Mouse (Mus musculus) stomach, postnatal 0 days (tissue): ENCODE results near the gene Alg1. TPM values are rescaled to one million over a fixed set of nuclear protein-coding genes. Genes with fewer than 3 reads are reported as not detected.
"Not testable (repeated sequence)": the region's sequence is repeated elsewhere in the genome, so short reads cannot be mapped to it uniquely, and the experiment has no call there.

Source experiments
- ATAC-seq: fragments of 200-750 bp; cut with Nextera tagmentation; 2 replicates; pipeline ENCODE4 v1.8.0; 2017; ENCODE audit not compliant: low FRiP score, low TSS enrichment
- DNase-seq: peaks from one replicate; pipeline ENCODE4 v3.0.0-alpha.2; 2016; ENCODE audit warnings: low spot score
- H3K27ac ChIP-seq: fragments of 300-500 bp; sonication (generic); replicated peaks from 2 replicates; pipeline ENCODE4 v1.5.1; 2014; ENCODE audit warnings: mild to moderate bottlenecking, control low read depth
- H3K27me3 ChIP-seq: fragments of 300-500 bp; sonication (generic); 2 replicates; pipeline ENCODE4 v1.6.1; 2014; ENCODE audit warnings: low read length; ENCODE audit not compliant: control insufficient read depth, insufficient read depth
- H3K36me3 ChIP-seq: fragments of 300-500 bp; sonication (generic); 2 replicates; pipeline ENCODE4 v1.6.1; 2014; ENCODE audit warnings: low read length, mixed read lengths; ENCODE audit not compliant: control insufficient read depth, insufficient read depth
- H3K4me1 ChIP-seq: fragments of 300-500 bp; sonication (generic); replicated peaks from 2 replicates; pipeline ENCODE4 v1.6.1; 2014; ENCODE audit warnings: antibody characterized with exemption; ENCODE audit not compliant: control insufficient read depth, insufficient read depth
- H3K4me2 ChIP-seq: fragments of 300-500 bp; sonication (generic); replicated peaks from 2 replicates; pipeline ENCODE4 v1.6.1; 2014; ENCODE audit warnings: low read depth, mild to moderate bottlenecking, control low read depth, moderate library complexity
- H3K4me3 ChIP-seq: fragments of 300-500 bp; sonication (generic); 2 replicates; pipeline ENCODE4 v1.5.1; 2014; ENCODE audit warnings: low read depth, low read length, control low read depth
- H3K9ac ChIP-seq: fragments of 300-500 bp; sonication (generic); 2 replicates; pipeline ENCODE4 v1.6.1; 2014; ENCODE audit warnings: mild to moderate bottlenecking, low read length, control low read depth, mixed read lengths
- H3K9me3 ChIP-seq: fragments of 300-500 bp; sonication (generic); 2 replicates; pipeline ENCODE4 v1.6.1; 2016; ENCODE audit warnings: low read length; ENCODE audit not compliant: control insufficient read depth
- CTCF ChIP-seq: IDR thresholded peaks from 2 replicates; pipeline ENCODE4 v1.5.1; 2016; ENCODE audit warnings: antibody characterized with exemption, low read depth, mild to moderate bottlenecking, moderate library complexity
- EP300 ChIP-seq: optimal IDR thresholded peaks from 2 replicates; pipeline ENCODE3; 2016; ENCODE audit warnings: antibody characterized with exemption
- WGBS: fragments of 180-500 bp; shearing (Covaris S2); extraction: QIAGEN DNeasy Blood & Tissue Kit; methylation state at CpG from one replicate; pipeline ENCODE4 v1.1.7; 2014; 5-methylcytosine and 5-hydroxymethylcytosine counted together
- polyA plus RNA-seq: library from polyadenylated mRNA; unstranded; fragments of >200 nt; fragmentation: Nextera tagmentation; extraction: Ambion mirVana; gene quantifications from 2 replicates; pipeline ENCODE4 v1.2.1, GENCODE M21; 2015

The Alg1 gene
- polyA plus RNA-seq, 1 experiment from 2014 or later = 23.0 TPM

DNA sequence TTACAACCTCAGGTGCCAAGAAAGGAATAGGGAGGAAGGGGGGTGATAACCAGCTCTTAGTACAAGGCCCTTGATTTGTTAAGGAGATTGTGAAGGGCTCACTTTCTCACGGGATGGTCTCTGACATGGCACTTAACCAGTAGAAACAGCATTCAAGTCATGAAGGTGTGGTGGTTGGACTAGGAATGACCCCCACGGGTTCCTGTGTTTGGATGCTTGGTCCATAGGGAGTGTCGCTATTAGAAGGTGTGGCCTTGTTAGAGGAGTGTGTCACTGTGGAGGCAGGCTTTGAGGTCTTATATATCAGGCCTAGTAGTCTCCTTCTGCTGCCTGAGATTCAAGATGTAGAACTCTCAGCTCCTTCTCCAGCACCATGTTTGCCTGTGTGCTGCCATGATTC lies 5.3 kb upstream of the Alg1 start:
- not testable (repeated sequence) for H3K9me3 ChIP-seq, H3K27me3 ChIP-seq, H3K4me3 ChIP-seq, DNase-seq, H3K9ac ChIP-seq, H3K36me3 ChIP-seq, H3K27ac ChIP-seq, H3K4me1 ChIP-seq, H3K4me2 ChIP-seq
- 72% methylated on average over 3 of the region's 3 CpGs for WGBS
- ATAC-seq = peak; percentile 63; the same call in 1 of the 2 replicates

DNA sequence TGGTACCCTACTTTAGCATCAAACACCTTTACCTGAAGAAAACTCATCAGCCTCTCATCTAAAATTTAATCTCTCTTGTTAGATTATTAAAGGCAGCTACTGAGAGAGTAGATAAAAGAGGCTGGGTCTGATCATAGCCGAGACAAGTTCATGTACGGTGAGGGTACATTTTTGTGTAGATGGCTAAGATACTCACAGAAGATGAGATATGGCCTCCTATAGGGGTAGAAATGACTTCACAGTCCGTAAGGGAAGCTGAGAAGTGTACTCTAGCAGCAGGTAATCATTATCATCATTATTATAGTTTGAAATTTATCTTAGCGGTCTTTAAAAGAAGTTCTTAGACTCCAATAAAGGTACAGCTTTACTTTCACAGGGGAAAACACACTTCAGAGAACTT lies 439 bp upstream of the Alg1 start:
- no peak overlapping the region for H3K27ac ChIP-seq
- DNase-seq (no peak), ATAC-seq (peak; percentile 12)
- H3K9ac ChIP-seq = no peak overlapping the region
- peak overlapping the region; percentile 91; the same call in 1 of the 2 replicates for H3K4me3 ChIP-seq
- TF ChIP-seq EP300 (no peak), CTCF (no peak)
- H3K36me3 ChIP-seq = no peaks in the 10 kb centered on the region
- H3K4me2 ChIP-seq = no peak overlapping the region; the same call in 1 of the 2 replicates
- 65% methylated on average over 4 of the region's 4 CpGs for WGBS
- H3K9me3 ChIP-seq = no peaks in the 10 kb centered on the region
- no peaks in the 10 kb centered on the region for H3K27me3 ChIP-seq
- H3K4me1 ChIP-seq = peaks cover 2% of the 10 kb centered on the region; the same call in 1 of the 2 replicates

DNA sequence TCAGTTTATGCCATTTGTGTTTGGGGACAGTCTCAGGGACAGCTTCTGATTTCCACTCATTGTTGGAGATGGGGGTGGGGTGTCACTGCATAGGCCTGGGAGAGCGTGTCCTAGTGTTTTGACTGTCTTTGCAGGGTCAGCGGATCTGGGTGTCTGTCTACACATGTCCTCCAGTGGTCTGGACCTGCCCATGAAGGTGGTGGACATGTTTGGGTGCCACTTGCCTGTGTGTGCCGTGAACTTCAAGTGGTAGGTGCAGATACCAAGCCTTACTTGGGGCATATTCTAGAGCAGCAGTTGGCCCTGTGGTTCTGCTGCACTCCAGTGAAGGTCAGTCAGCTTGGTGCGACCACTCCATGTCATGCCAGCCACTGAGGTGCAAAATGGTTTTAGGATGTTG lies 8.9 kb downstream of the Alg1 start:
- TF ChIP-seq EP300 = no peak
- no peak for TF ChIP-seq CTCF
- Histone ChIP-seq H3K4me1 (no peaks in the 10 kb centered on the region), H3K27ac (no peak overlapping the region), H3K9ac (no peak overlapping the region), H3K36me3 (peaks cover 23% of the 10 kb centered on the region; the same call in 1 of the 2 replicates), H3K9me3 (no peaks in the 10 kb centered on the region), H3K27me3 (no peaks in the 10 kb centered on the region), H3K4me3 (no peak overlapping the region), H3K4me2 (no peak overlapping the region)
- 91% methylated on average over 4 of the region's 4 CpGs for WGBS
- ATAC-seq (no peak), DNase-seq (no peak)

DNA sequence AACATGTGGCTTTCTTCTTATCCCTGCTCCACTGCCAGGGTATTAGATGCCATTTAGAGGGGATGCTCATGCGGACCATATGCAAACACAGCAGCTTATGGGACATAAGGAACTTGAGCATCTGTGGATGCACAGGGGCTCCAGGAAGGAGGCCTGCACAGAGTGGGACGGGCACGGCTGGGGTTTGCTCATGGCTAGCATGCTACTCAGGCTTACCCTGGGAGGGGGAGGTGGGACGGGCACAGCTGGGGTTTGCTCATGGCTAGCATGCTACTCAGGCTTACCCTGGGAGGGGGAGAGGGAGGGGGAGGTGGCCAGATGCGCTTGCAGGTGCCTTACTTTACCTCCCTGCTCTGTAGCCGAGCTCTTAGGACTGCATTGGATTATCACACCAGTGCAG lies 9.5 kb downstream of the Alg1 start:
- H3K36me3 ChIP-seq = peaks cover 24% of the 10 kb centered on the region; the same call in 1 of the 2 replicates

DNA sequence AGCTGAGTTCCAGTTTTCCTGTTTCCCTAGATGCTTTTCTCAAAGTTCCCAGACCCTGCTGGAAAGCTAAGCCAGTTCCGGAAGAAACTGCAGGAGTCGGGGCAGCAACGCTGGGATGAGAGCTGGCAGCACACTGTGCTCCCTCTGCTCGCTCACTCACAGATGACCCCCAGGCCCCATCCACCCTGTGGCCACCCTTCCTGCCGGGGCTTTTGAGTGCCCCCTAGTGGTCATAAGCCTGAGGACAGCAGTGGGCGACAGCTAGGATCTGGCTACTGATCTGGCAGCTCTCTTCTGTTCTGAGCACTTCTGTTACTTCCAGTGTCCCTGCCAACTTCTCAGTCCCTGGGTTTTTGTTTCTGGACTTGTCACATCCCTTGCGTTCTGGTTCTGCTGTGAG lies 11.0 kb downstream of the Alg1 start:
- no peak for TF ChIP-seq EP300
- peak; percentile 86 for TF ChIP-seq CTCF
- peaks cover 26% of the 10 kb centered on the region for H3K36me3 ChIP-seq
- no peaks in the 10 kb centered on the region for H3K27me3 ChIP-seq
- no peak overlapping the region for H3K4me3 ChIP-seq
- H3K4me2 ChIP-seq = no peak overlapping the region
- H3K4me1 ChIP-seq = no peaks in the 10 kb centered on the region
- ATAC-seq (peak; percentile 78), DNase-seq (peak; percentile 67)
- H3K9ac ChIP-seq = no peak overlapping the region
- no peaks in the 10 kb centered on the region for H3K9me3 ChIP-seq
- no peak overlapping the region for H3K27ac ChIP-seq
- 37% methylated on average over 7 of the region's 7 CpGs for WGBS

More for the DNA sequence above, 9.5 kb downstream of the Alg1 start:
- 88% methylated on average over 6 of the region's 6 CpGs for WGBS
- Histone ChIP-seq H3K4me3 (no peak overlapping the region), H3K27me3 (no peaks in the 10 kb centered on the region), H3K4me1 (no peaks in the 10 kb centered on the region), H3K9ac (no peak overlapping the region), H3K9me3 (no peaks in the 10 kb centered on the region), H3K27ac (no peak overlapping the region), H3K4me2 (no peak overlapping the region)
- no peak for TF ChIP-seq EP300
- no peak for TF ChIP-seq CTCF
- no peak for ATAC-seq
- no peak for DNase-seq

DNA sequence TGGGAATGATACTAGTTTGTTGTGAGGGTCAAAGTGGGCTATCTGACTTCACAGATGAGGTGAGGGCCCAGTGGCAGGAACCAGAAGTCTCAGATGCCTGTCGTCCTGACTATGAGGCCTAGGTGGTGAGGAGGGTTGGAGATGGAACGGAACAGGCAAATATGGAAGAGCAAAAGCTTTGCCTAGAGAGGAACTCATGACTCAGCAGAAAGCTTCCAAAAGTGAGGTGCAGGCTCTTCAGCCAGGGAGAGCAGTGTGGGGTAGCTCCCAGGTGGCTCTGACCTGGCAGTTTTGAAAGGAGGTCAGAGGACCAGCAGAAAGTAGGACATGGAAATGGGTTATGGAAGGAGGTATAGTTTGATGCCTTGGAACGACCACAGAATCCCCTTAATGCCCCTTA lies 17.5 kb downstream of the Alg1 start:
- peaks cover 14% of the 10 kb centered on the region for H3K36me3 ChIP-seq
- H3K27ac ChIP-seq = no peak overlapping the region
- H3K4me2 ChIP-seq = no peak overlapping the region
- H3K4me1 ChIP-seq = no peaks in the 10 kb centered on the region; the same call in 1 of the 2 replicates
- H3K9ac ChIP-seq = no peak overlapping the region
- ATAC-seq (no peak), DNase-seq (no peak)
- TF ChIP-seq EP300 (no peak), CTCF (no peak)
- 90% methylated on average over 3 of the region's 3 CpGs for WGBS
- H3K4me3 ChIP-seq = no peak overlapping the region
- H3K27me3 ChIP-seq = no peaks in the 10 kb centered on the region
- no peaks in the 10 kb centered on the region for H3K9me3 ChIP-seq
